Mouse (Mus musculus): ENCODE data around the gene Them4. TPM values are rescaled to one million over a fixed set of nuclear protein-coding genes. Genes with fewer than 3 reads are reported as not detected.

Gene Them4
- total RNA-seq, 2 experiments from 2014 or later, result 17.6 to 19.0 TPM

- intact Hi-C loops (cut with DNase I), result loop anchor here (5.0 to 10.0 kb wide), 4 partner anchors 73 to 535 kb away; partner anchors contain the start of genes Mrpl9 and Oaz3
- TF ChIP-seq CTCF (IDR thresholded peaks at IDR 0.05), result no peak
- DNase-seq (ENCODE audit: extremely low spot score in 1 of 2, low spot score in 2 of 2), result no peak
- H3K27ac ChIP-seq, result no peak overlapping the region
- H3K4me3 ChIP-seq, result no peak overlapping the region
These were observed 59.8 kb downstream of the Them4 start for GRCm38 (mm10) chr3:94369709-94370108.

DNA sequence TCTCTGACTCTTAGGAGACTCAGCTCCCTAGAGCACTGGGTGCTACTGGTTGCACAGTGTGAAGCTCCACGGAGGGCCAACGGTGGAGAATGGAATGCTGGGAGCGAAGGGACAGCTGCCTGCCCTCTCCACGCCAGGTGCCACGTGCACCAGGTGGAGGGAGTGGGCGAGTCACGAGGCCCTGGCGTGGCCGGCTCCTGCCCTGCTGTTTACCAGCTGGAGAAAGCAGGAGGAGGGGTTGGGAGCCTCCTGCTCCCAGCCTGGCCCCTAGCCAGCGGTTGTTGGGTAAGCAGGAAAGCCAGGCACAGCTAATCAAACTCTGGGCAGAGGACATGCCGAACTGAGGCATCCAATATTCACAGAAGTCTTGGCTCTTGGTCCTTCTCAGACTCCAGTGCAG, 61.7 kb downstream of the Them4 start:
- intact Hi-C loops (cut with DNase I), result no loop called here
- Histone ChIP-seq H3K4me3 (peak overlapping the region; percentile 17; the same call in 1 of the 2 replicates), H3K27ac (no peak overlapping the region)
- no peak for TF ChIP-seq CTCF (IDR thresholded peaks at IDR 0.05)
- peak; percentile 24 to 36 for DNase-seq (ENCODE audit: extremely low spot score in 1 of 2, low spot score in 2 of 2)

DNA sequence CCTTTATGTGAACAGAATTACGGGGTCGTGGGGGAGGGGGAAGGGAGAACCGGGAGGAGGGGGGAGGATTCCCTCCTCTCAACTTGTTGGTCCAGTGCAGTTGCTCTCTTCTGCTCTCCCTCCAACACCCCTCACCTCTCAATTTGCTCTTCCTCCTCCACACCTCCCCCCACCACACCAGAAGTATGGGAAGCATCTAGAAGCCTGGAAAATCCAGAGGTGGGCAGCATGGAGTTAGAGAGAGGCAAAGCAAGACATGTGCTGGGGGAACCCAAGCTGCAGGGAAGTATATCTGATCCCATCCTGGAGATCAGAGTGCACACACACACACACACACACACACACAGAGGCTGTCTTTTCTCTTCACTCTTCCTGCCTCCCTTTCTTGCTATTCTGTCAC, 62.1 kb downstream of the Them4 start:
- TF ChIP-seq CTCF (IDR thresholded peaks at IDR 0.05), result no peak
- DNase-seq (ENCODE audit: extremely low spot score in 1 of 2, low spot score in 2 of 2), result no peak
- intact Hi-C loops (cut with DNase I), result no loop called here
- no peak overlapping the region for H3K27ac ChIP-seq
- H3K4me3 ChIP-seq, result no peak overlapping the region

GRCm38 (mm10) chr3:94372641-94373040, 62.8 kb downstream of the Them4 start, which contains the start of gene Rorc:
TSS of gene Rorc (plus strand) at chr3:94372794.
- TF ChIP-seq CTCF (IDR thresholded peaks at IDR 0.05), result no peak
- no peak for DNase-seq (ENCODE audit: extremely low spot score in 1 of 2, low spot score in 2 of 2)
- intact Hi-C loops (cut with DNase I), result no loop called here
- no peak within 1 kb of the TSS for H3K27ac ChIP-seq
- peak within 1 kb of the TSS; percentile 17; the same call in 1 of the 2 replicates for H3K4me3 ChIP-seq

- DNase-seq (ENCODE audit: extremely low spot score in 1 of 2, low spot score in 2 of 2), result no peak
- no peak for TF ChIP-seq CTCF (IDR thresholded peaks at IDR 0.05)
These were observed 63.2 kb downstream of the Them4 start for GRCm38 (mm10) chr3:94373090-94373489.

GRCm38 (mm10) chr3:94373597-94374011, 63.7 kb downstream of the Them4 start:
- intact Hi-C loops (cut with DNase I), result no loop called here
- Histone ChIP-seq H3K27ac (no peak overlapping the region), H3K4me3 (no peak overlapping the region)
- no peak for TF ChIP-seq CTCF (IDR thresholded peaks at IDR 0.05)
- no peak for DNase-seq (ENCODE audit: extremely low spot score in 1 of 2, low spot score in 2 of 2)

More at GRCm38 (mm10) chr3:94373090-94373489, 63.2 kb downstream of the Them4 start:
- intact Hi-C loops (cut with DNase I), result no loop called here
- H3K27ac ChIP-seq, result no peak overlapping the region
- H3K4me3 ChIP-seq, result no peak overlapping the region

DNA sequence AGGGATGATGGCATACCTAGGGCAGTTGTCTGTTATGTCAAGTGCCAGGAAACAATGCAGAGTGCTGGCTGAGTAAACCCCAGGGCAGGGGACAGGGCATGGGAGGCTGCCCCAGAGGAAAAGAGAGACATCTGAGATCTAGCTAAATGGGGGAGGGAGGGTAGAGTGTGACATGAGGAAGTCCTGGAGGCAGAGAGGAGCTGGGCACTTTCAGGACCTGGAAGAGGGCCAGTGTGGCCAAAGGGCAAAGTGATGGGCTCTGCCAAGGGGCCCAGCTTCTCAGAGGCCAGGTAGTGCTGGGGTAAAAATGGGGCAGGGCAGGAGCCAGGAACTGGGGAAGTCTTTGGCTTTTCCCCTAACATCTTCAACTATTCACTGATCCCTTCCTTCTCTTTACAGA, 64.7 kb downstream of the Them4 start:
- Histone ChIP-seq H3K27ac (no peak overlapping the region), H3K4me3 (no peak overlapping the region)
- no peak for DNase-seq (ENCODE audit: extremely low spot score in 1 of 2, low spot score in 2 of 2)
- TF ChIP-seq CTCF (IDR thresholded peaks at IDR 0.05), result no peak
- intact Hi-C loops (cut with DNase I), result no loop called here

- DNase-seq (ENCODE audit: extremely low spot score in 1 of 2, low spot score in 2 of 2), result no peak
- intact Hi-C loops (cut with DNase I), result no loop called here
- H3K27ac ChIP-seq, result no peak overlapping the region
- no peak overlapping the region for H3K4me3 ChIP-seq
- TF ChIP-seq CTCF (IDR thresholded peaks at IDR 0.05), result no peak
These were observed 65.3 kb downstream of the Them4 start for GRCm38 (mm10) chr3:94375146-94375545.

GRCm38 (mm10) chr3:94375861-94376260, 66.0 kb downstream of the Them4 start:
- H3K27ac ChIP-seq, result no peak overlapping the region
- TF ChIP-seq CTCF (IDR thresholded peaks at IDR 0.05), result no peak
- H3K4me3 ChIP-seq, result no peak overlapping the region
- DNase-seq (ENCODE audit: extremely low spot score in 1 of 2, low spot score in 2 of 2), result no peak
- intact Hi-C loops (cut with DNase I), result no loop called here

DNA sequence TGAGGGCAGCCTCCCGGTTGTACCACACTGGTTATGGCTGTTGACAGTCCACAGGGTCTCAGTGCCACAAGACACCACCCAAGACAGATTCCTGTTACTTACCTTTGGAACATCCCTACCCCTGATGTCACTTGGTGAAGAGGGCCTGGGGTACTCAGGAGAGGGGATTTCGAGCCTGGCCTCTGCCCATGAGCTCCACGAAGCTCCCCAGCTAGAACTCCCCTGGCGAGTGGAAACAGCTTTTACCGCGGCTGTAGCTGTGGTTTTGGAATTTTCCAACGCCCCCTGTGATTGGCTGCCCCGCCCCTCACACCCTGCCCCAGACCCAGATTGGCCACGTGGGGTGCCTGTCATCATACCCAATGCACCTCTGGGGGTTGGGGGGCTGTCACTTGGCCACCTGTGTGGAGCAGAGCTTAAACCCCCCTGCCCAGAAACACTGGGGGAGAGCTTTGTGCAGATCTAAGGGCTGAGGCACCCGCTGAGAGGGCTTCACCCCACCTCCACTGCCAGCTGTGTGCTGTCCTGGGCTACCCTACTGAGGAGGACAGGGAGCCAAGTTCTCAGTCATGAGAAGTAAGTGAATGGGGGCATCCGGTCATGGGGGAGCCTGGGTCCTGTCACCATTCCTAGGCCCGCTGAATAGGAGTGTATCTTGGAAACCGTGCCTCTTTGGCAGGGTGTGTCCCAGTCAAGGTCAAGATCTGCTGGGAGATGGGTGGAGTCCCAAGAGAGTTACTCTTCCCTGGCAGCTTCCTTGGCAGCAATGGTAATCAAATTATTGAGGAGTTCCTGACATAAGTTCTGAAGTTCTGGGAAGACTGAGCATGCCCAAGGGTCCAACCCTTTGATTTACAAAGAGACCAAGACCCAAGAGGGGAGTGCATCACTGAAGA, 67.4 kb downstream of the Them4 start:
- no peak for DNase-seq (ENCODE audit: extremely low spot score in 1 of 2, low spot score in 2 of 2)
- TF ChIP-seq CTCF (IDR thresholded peaks at IDR 0.05), result no peak
- intact Hi-C loops (cut with DNase I), result no loop called here
- Histone ChIP-seq H3K27ac (no peak overlapping the region), H3K4me3 (no peak overlapping the region)

GRCm38 (mm10) chr3:94379831-94380510, 70.1 kb downstream of the Them4 start:
- Histone ChIP-seq H3K4me3 (no peak overlapping the region), H3K27ac (no peak overlapping the region)
- intact Hi-C loops (cut with DNase I), result no loop called here
- peak; percentile 32 to 33 for DNase-seq (ENCODE audit: extremely low spot score in 1 of 2, low spot score in 2 of 2)
- TF ChIP-seq CTCF (IDR thresholded peaks at IDR 0.05), result no peak

Other genes starting within 250 kb of the Them4 start
- gene Gm10697, start 237.4 kb upstream of the Them4 start, total RNA-seq (2021), result not detected
- gene Gm10696, start 131.9 kb upstream of the Them4 start, total RNA-seq (2021), result not detected
- gene Gm5286, start 113.4 kb upstream of the Them4 start, total RNA-seq (2021), result not detected
- not detected for gene Gm4778, start 46.1 kb upstream of the Them4 start, total RNA-seq (2021)
- gene Them5, start 32.0 kb downstream of the Them4 start, total RNA-seq (2021), result not detected
- under 1 TPM in 1 of 2 experiments, not detected in 1; 0.44 TPM for gene C2cd4d, start 52.3 kb downstream of the Them4 start, total RNA-seq (2021)
- under 1 TPM; 0.52 to 0.91 TPM for gene Rorc, start 62.7 kb downstream of the Them4 start, total RNA-seq (2021)
- gene Lingo4, start 88.4 kb downstream of the Them4 start, total RNA-seq (2021), result 1 to 10 TPM in 1 of 2 experiments, under 1 TPM in 1; 0.72 to 1.1 TPM
- gene Tdrkh, start 103.2 kb downstream of the Them4 start, total RNA-seq (2021), result 10 to 100 TPM; 38.8 to 38.9 TPM
- gene Mrpl9, start 133.2 kb downstream of the Them4 start, total RNA-seq (2021), result 10 to 100 TPM; 38.6 to 41.6 TPM
- not detected for gene Oaz3, start 133.8 kb downstream of the Them4 start, total RNA-seq (2021)
- 100 to 1,000 TPM; 159 to 177 TPM for gene Celf3, start 168.2 kb downstream of the Them4 start, total RNA-seq (2021)
- gene Riiad1, start 170.3 kb downstream of the Them4 start, total RNA-seq (2021), result 1 to 10 TPM; 4.4 to 5.8 TPM